Mouse (Mus musculus): ENCODE results near the gene Sipa1l2. TPM values are rescaled to one million over a fixed set of nuclear protein-coding genes. Genes with fewer than 3 reads are reported as not detected.

The Sipa1l2 gene
- total RNA-seq (2023) = 14.0 TPM

GRCm38 (mm10) chr8:125569533-125570365, at the start of gene Sipa1l2:
TSS of gene Sipa1l2 (minus strand) at chr8:125569808.

Other genes starting within 250 kb of the Sipa1l2 start
- 1.7 TPM for gene Map10, start 100.0 kb upstream of the Sipa1l2 start, total RNA-seq (2023)
- 16.2 TPM for gene Ntpcr, start 160.2 kb upstream of the Sipa1l2 start, total RNA-seq (2023)